Mouse (Mus musculus): ENCODE measurements around the gene Cmss1. TPM values are rescaled to one million over a fixed set of nuclear protein-coding genes. Genes with fewer than 3 reads are reported as not detected.

The Cmss1 gene
- polyA plus RNA-seq, 1 experiment, result 9.0 TPM

DNA sequence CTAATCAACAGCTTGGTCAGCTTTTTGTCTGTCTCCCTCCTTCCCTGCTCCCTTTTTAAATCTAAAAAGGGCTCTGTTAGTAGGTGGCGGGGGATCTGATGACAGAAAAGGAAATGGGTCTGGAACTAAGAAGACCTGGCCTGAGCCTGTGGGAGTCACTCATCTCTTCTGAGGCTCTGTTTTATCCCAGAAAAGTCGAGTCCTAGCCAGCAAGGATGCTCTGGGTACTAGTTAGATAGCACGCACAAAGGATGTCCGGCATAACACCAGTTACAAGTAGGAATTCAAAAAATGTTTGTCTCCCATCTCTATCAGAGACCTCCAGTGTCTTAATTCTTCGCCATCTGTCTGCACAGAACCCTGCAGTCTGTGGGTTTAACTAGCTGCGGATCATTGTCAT lies 301.2 kb downstream of the Cmss1 start:
- Histone ChIP-seq H3K4me3 (ENCODE audit: insufficient read depth, low read length) (no peak overlapping the region), H3K4me1 (ENCODE audit: control insufficient read depth, insufficient read depth, low read length) (peaks cover 4% of the 10 kb centered on the region), H3K27ac (ENCODE audit: insufficient read depth, low read length) (no peak overlapping the region)
- TF ChIP-seq POLR2A (IDR thresholded peaks at IDR 0.05; ENCODE audit: low read depth, low read length) (no peak), CTCF (IDR thresholded peaks at IDR 0.05; ENCODE audit: borderline replicate concordance, insufficient read depth, low read length) (no peak)

DNA sequence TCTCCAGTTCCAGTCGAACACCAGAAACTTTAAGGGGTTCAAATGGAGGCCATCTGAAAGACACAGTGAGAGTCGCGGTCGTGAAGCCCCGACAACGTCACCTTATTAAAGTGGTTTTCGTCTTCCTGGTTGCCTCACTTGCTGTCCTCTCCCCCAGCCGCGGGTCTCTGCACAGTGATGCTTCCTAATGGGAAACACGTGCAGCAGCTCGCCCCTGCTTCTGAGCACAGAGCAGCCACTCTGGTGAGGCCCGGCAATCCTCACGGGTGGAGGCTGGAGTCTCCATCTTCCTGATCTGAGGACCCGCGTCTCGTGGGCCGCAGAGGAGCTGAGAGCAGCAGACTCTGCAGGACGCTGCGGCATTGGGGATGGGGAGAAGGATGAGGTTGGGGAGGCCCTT lies 302.9 kb downstream of the Cmss1 start:
- no peak overlapping the region for H3K27ac ChIP-seq (ENCODE audit: insufficient read depth, low read length)
- H3K4me3 ChIP-seq (ENCODE audit: insufficient read depth, low read length), result no peak overlapping the region
- TF ChIP-seq POLR2A (IDR thresholded peaks at IDR 0.05; ENCODE audit: low read depth, low read length), result no peak
- TF ChIP-seq CTCF (IDR thresholded peaks at IDR 0.05; ENCODE audit: borderline replicate concordance, insufficient read depth, low read length), result no peak

DNA sequence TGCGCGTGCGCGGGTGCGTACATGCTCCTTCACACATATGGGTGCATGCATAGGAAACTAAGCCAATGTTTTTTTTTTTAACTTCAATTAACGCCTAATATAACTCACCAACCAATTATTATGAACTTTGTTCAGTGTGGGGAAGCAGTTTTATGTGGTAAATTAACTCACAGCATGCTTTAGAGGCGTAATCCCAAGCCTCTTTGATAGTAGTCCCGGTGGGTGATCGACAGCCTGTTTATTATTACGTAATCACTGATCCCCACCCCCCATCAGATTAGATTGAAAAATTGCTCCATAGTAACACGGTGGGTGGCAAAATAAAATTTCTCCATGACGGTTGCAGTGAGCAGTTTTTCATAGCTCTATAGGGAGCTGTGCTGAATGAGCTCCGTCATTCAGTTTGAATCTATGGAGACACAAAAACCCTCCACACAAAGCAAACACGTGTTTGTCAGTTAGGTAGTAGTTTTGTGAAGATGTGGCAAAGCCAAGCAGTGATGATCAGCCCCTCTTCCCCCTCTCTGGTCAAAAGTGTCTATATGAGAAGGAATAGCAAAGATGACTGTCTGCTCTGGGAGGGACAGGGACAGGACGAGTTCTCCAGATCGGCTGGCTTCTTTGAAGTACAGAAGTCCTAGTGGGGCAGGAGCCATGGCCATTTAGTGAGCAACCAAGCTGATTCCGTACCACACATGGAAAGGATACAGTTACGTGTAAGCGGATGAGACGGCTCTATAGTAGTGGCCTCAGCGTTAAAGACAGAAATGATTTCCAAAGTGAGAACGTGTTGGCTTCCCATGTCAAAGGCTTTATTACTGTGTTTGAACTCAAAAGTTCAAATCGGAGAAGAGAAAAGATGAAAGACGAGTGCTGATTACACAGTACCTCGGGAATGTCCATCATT lies 303.6 kb downstream of the Cmss1 start:
- no peak for TF ChIP-seq POLR2A (IDR thresholded peaks at IDR 0.05; ENCODE audit: low read depth, low read length)
- TF ChIP-seq CTCF (IDR thresholded peaks at IDR 0.05; ENCODE audit: borderline replicate concordance, insufficient read depth, low read length), result no peak
- Histone ChIP-seq H3K4me1 (ENCODE audit: control insufficient read depth, insufficient read depth, low read length) (peaks cover 4% of the 10 kb centered on the region), H3K4me3 (ENCODE audit: insufficient read depth, low read length) (no peak overlapping the region), H3K27ac (ENCODE audit: insufficient read depth, low read length) (no peak overlapping the region)

More for the DNA sequence above, 302.9 kb downstream of the Cmss1 start:
- H3K4me1 ChIP-seq (ENCODE audit: control insufficient read depth, insufficient read depth, low read length), result peaks cover 4% of the 10 kb centered on the region

DNA sequence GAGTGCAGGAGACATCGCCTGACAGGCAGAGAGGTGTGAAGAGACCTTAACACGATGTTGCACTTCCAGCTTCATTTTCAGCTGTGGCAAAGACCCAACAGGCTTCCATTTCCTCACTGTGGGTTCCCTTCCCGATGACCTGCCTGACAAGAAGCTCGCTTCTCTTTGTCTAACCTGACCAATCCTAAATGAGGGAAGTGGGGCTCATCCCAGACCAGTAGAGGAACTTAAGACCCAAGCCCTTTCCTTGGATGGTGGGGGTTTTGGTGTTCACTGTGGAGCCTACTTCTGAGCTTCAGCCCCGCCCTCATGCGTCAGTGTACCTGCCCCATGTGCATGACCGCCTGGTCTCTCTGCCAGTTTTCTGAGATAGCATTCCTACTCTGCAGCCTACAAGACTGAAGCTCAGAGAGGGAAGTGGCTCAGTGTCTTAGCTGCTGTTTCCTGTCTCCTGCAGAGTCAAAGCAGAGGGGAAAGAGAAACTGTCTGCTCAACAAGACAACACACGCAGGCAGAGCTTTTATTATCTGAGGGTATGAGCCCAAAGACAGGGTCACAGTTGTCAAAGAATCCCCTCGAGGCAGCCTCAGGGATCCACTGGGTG lies 305.1 kb downstream of the Cmss1 start:
- H3K4me1 ChIP-seq (ENCODE audit: control insufficient read depth, insufficient read depth, low read length), result peaks cover 4% of the 10 kb centered on the region
- TF ChIP-seq POLR2A (IDR thresholded peaks at IDR 0.05; ENCODE audit: low read depth, low read length) (no peak), CTCF (IDR thresholded peaks at IDR 0.05; ENCODE audit: borderline replicate concordance, insufficient read depth, low read length) (no peak)
- no peak overlapping the region for H3K27ac ChIP-seq (ENCODE audit: insufficient read depth, low read length)
- no peak overlapping the region for H3K4me3 ChIP-seq (ENCODE audit: insufficient read depth, low read length)

DNA sequence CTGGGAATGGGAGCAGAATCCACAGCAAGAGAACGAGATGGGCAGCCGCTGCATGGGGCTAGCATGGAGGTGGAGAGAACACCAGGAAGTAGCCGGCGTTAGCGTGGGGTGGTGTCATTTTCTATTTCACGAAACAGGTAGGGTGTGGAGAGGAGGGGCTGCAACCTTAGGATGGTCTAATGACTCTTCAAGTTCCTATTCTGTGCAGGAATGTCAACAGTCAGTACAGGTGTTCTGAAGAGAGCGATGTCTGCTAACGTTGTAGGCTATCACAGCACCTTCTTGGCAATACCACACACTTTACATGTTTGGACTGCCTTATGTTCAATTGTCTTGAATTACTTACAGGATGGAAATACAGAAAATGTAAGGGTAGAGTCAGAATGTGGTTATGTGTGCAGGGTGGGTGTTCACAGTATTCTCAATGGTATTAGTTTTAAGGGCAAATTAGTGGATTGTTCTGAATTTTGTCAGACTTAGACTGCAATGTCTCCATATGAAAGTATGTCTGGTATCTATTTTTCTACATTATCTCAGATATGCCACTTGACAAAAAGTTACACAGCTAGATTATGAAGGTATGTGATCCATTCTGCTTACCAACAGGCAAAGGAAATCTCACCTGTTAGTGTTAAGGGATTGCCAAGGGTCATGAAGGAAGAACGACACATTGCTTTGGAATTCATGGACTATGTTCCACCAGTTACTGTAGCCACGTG lies 311.3 kb downstream of the Cmss1 start:
- Histone ChIP-seq H3K27ac (ENCODE audit: insufficient read depth, low read length) (no peak overlapping the region), H3K4me1 (ENCODE audit: control insufficient read depth, insufficient read depth, low read length) (no peaks in the 10 kb centered on the region), H3K4me3 (ENCODE audit: insufficient read depth, low read length) (no peak overlapping the region)
- TF ChIP-seq POLR2A (IDR thresholded peaks at IDR 0.05; ENCODE audit: low read depth, low read length) (no peak), CTCF (IDR thresholded peaks at IDR 0.05; ENCODE audit: borderline replicate concordance, insufficient read depth, low read length) (no peak)

DNA sequence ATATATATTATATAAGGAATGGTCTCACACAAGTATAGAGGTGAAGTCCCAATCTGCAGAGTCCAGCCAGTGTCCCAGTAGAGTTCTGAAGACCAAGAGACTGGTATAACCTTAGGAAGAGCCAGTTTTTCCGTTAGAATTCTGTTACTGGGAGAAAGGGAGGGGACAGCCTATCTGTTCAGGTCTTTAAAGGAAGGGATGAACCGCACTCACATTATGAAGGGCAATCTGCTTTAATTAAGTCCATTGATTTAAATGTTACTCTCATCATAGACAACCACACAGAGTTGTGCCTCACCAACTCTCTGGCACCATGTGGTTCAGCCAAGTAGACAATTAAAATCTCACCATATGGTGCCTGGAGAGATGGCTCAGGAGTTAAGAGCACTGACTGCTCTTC lies 313.9 kb downstream of the Cmss1 start, which contains the start of gene Tmem30c:
Gene Tmem30c, minus strand, starts transcription at position 101 of the 400 bp plus-strand sequence.
- Histone ChIP-seq H3K4me1 (ENCODE audit: control insufficient read depth, insufficient read depth, low read length) (no peaks in the 10 kb centered on the region), H3K27ac (ENCODE audit: insufficient read depth, low read length) (no peak within 1 kb of the TSS), H3K4me3 (ENCODE audit: insufficient read depth, low read length) (no peak within 1 kb of the TSS)
- TF ChIP-seq CTCF (IDR thresholded peaks at IDR 0.05; ENCODE audit: borderline replicate concordance, insufficient read depth, low read length) (no peak), POLR2A (IDR thresholded peaks at IDR 0.05; ENCODE audit: low read depth, low read length) (no peak)

DNA sequence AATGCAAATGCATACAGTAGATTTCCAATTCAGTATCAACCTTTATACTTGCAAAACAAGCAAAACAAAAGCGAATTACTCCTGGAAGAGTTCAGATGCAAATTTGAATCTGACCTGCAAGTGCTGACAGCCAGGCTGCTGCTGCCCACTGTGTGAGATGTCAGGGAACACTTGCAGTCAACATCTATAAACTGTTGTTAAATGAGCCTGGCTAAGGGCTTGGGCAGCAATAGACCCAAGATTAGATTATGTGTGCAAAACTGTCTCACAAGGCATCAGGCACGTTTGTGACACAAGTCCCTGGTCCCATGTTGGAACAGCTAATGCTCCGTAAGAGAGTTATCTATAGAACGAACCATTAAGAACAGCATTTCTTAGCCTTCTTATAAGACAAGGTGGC lies 314.4 kb downstream of the Cmss1 start:
- H3K27ac ChIP-seq (ENCODE audit: insufficient read depth, low read length), result no peak overlapping the region
- TF ChIP-seq CTCF (IDR thresholded peaks at IDR 0.05; ENCODE audit: borderline replicate concordance, insufficient read depth, low read length) (no peak), POLR2A (IDR thresholded peaks at IDR 0.05; ENCODE audit: low read depth, low read length) (no peak)
- H3K4me3 ChIP-seq (ENCODE audit: insufficient read depth, low read length), result no peak overlapping the region
- no peaks in the 10 kb centered on the region for H3K4me1 ChIP-seq (ENCODE audit: control insufficient read depth, insufficient read depth, low read length)

DNA sequence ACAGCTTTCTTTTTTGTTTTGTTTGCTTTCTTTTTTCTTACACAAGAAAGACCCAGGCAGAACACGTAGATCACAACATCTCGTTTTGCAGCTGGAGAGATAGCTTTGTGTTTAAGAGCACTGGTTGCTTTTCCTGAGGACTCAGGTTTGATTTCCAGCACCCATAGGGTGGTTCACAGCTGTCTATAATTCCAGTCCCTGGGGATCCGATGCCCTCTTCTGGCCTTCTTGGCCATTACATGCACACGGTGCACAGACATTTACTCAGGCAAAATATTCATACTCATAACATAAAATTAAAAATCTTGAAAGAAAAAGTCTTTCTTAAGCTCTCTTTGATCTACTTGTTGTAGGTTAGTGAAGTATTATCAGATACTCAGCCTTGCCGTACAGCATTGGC lies 315.0 kb downstream of the Cmss1 start:
- Histone ChIP-seq H3K4me3 (ENCODE audit: insufficient read depth, low read length) (no peak overlapping the region), H3K27ac (ENCODE audit: insufficient read depth, low read length) (no peak overlapping the region), H3K4me1 (ENCODE audit: control insufficient read depth, insufficient read depth, low read length) (no peaks in the 10 kb centered on the region)
- TF ChIP-seq POLR2A (IDR thresholded peaks at IDR 0.05; ENCODE audit: low read depth, low read length) (no peak), CTCF (IDR thresholded peaks at IDR 0.05; ENCODE audit: borderline replicate concordance, insufficient read depth, low read length) (no peak)

DNA sequence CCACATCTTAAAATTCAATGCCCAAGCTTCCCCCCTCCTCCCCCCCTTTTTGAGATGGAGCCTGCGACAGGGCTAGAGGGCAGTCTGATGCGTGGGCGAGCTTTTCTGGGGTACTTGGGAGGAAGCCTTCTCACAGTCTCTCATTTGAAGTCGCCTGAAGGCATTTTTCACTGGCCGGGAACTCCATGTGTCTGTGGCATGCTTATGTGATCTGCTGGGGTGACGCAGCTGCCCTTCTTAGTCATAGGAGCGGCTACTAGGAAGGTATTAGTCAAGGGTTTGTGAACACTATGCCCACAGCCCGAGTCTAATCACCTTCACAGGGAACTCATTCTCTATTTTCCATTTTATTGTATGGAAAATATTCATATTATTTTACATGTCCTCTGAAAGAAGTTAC lies 325.2 kb downstream of the Cmss1 start:
- no peak overlapping the region for H3K27ac ChIP-seq (ENCODE audit: insufficient read depth, low read length)
- TF ChIP-seq POLR2A (IDR thresholded peaks at IDR 0.05; ENCODE audit: low read depth, low read length) (no peak), CTCF (IDR thresholded peaks at IDR 0.05; ENCODE audit: borderline replicate concordance, insufficient read depth, low read length) (no peak)
- H3K4me1 ChIP-seq (ENCODE audit: control insufficient read depth, insufficient read depth, low read length), result peaks cover 3% of the 10 kb centered on the region; the same call in 1 of the 2 replicates
- H3K4me3 ChIP-seq (ENCODE audit: insufficient read depth, low read length), result no peak overlapping the region

Measured in embryonic fibroblast, embryonic 13.5 days (primary cell).